Mouse (Mus musculus): Measurements from ENCODE around the gene Mapk14. TPM values are rescaled to one million over a fixed set of nuclear protein-coding genes. Genes with fewer than 3 reads are reported as not detected.
A peak's percentile ranks its signal among the peaks of the same experiment; 100 is the strongest.

Gene Mapk14
- 60.7 and 62.6 TPM in 2 replicates for polyA plus RNA-seq (2014; fragmentation: Nextera tagmentation; extraction: Ambion mirVana)

GRCm38 (mm10) chr17:28690776-28691686, at the start of gene Mapk14:
TSS of gene Mapk14 (plus strand) at chr17:28691329.
- peaks cover 3% of the 10 kb centered on the region; the same call in 1 of the 2 replicates for H3K27me3 ChIP-seq (replicated peaks; ENCODE audit: control insufficient read depth, insufficient read depth, low read length)
- peak within 1 kb of the TSS; percentile 99 for H3K4me3 ChIP-seq (ENCODE audit: low read depth, low read length)
- peak; percentile 92 for ATAC-seq (replicated peaks; ENCODE audit: low FRiP score, low TSS enrichment, low read depth)
- WGBS = under 1% methylated on average over 85 of the region's 86 CpGs
- no peaks in the 10 kb centered on the region for H3K9me3 ChIP-seq (ENCODE audit: control insufficient read depth, low read length)
- peak; percentile 99 for DNase-seq (ENCODE audit: low spot score)
- peak within 1 kb of the TSS; percentile 95 for H3K27ac ChIP-seq (ENCODE audit: low read depth)
- no peaks in the 10 kb centered on the region; the same call in 1 of the 2 replicates for H3K36me3 ChIP-seq (ENCODE audit: control insufficient read depth, insufficient read depth, low read length)
- H3K9ac ChIP-seq (ENCODE audit: low read length) = peak within 1 kb of the TSS; percentile 88
- peak within 1 kb of the TSS; percentile 71 for H3K4me2 ChIP-seq (ENCODE audit: low read length)
- peaks cover 30% of the 10 kb centered on the region for H3K4me1 ChIP-seq (replicated peaks; ENCODE audit: control insufficient read depth, insufficient read depth, low read length)

- Histone ChIP-seq H3K9ac (ENCODE audit: low read length) (no peak overlapping the region), H3K27ac (ENCODE audit: low read depth) (no peak overlapping the region)
- ATAC-seq (replicated peaks; ENCODE audit: low FRiP score, low TSS enrichment, low read depth) = no peak
Observed at GRCm38 (mm10) chr17:28643697-28644096, 47.4 kb upstream of the Mapk14 start.

GRCm38 (mm10) chr17:28644112-28644511, 47.0 kb upstream of the Mapk14 start:
- no peaks in the 10 kb centered on the region for H3K4me1 ChIP-seq (replicated peaks; ENCODE audit: control insufficient read depth, insufficient read depth, low read length)
- no peaks in the 10 kb centered on the region for H3K27me3 ChIP-seq (replicated peaks; ENCODE audit: control insufficient read depth, insufficient read depth, low read length)
- DNase-seq (ENCODE audit: low spot score) (no peak), ATAC-seq (replicated peaks; ENCODE audit: low FRiP score, low TSS enrichment, low read depth) (no peak)
- no peak overlapping the region for H3K4me3 ChIP-seq (ENCODE audit: low read depth, low read length)
- H3K9ac ChIP-seq (ENCODE audit: low read length) = no peak overlapping the region
- 44% methylated on average over 4 of the region's 4 CpGs for WGBS
- no peak overlapping the region for H3K4me2 ChIP-seq (ENCODE audit: low read length)
- H3K9me3 ChIP-seq (ENCODE audit: control insufficient read depth, low read length) = no peaks in the 10 kb centered on the region
- H3K36me3 ChIP-seq (ENCODE audit: control insufficient read depth, insufficient read depth, low read length) = no peaks in the 10 kb centered on the region
- H3K27ac ChIP-seq (ENCODE audit: low read depth) = no peak overlapping the region

More at GRCm38 (mm10) chr17:28643697-28644096, 47.4 kb upstream of the Mapk14 start:
- H3K36me3 ChIP-seq (ENCODE audit: control insufficient read depth, insufficient read depth, low read length) = no peaks in the 10 kb centered on the region
- H3K4me1 ChIP-seq (replicated peaks; ENCODE audit: control insufficient read depth, insufficient read depth, low read length) = no peaks in the 10 kb centered on the region
- no peak overlapping the region for H3K4me2 ChIP-seq (ENCODE audit: low read length)
- no peaks in the 10 kb centered on the region for H3K27me3 ChIP-seq (replicated peaks; ENCODE audit: control insufficient read depth, insufficient read depth, low read length)
- WGBS = 24% methylated on average over 3 of the region's 3 CpGs
- H3K9me3 ChIP-seq (ENCODE audit: control insufficient read depth, low read length) = no peaks in the 10 kb centered on the region
- DNase-seq (ENCODE audit: low spot score) = no peak
- H3K4me3 ChIP-seq (ENCODE audit: low read depth, low read length) = no peak overlapping the region

GRCm38 (mm10) chr17:28646221-28646620, 44.9 kb upstream of the Mapk14 start:
- Histone ChIP-seq H3K9ac (ENCODE audit: low read length) (no peak overlapping the region), H3K4me1 (replicated peaks; ENCODE audit: control insufficient read depth, insufficient read depth, low read length) (no peaks in the 10 kb centered on the region), H3K36me3 (ENCODE audit: control insufficient read depth, insufficient read depth, low read length) (no peaks in the 10 kb centered on the region), H3K27ac (ENCODE audit: low read depth) (no peak overlapping the region), H3K4me2 (ENCODE audit: low read length) (no peak overlapping the region), H3K9me3 (ENCODE audit: control insufficient read depth, low read length) (no peaks in the 10 kb centered on the region), H3K27me3 (replicated peaks; ENCODE audit: control insufficient read depth, insufficient read depth, low read length) (no peaks in the 10 kb centered on the region), H3K4me3 (ENCODE audit: low read depth, low read length) (no peak overlapping the region)
- 64% methylated on average over 3 of the region's 3 CpGs for WGBS
- DNase-seq (ENCODE audit: low spot score) (no peak), ATAC-seq (replicated peaks; ENCODE audit: low FRiP score, low TSS enrichment, low read depth) (no peak)

- no peak for DNase-seq (ENCODE audit: low spot score)
- no peak overlapping the region for H3K9ac ChIP-seq (ENCODE audit: low read length)
- H3K4me1 ChIP-seq (replicated peaks; ENCODE audit: control insufficient read depth, insufficient read depth, low read length) = no peaks in the 10 kb centered on the region
- no peak overlapping the region for H3K4me2 ChIP-seq (ENCODE audit: low read length)
- H3K36me3 ChIP-seq (ENCODE audit: control insufficient read depth, insufficient read depth, low read length) = no peaks in the 10 kb centered on the region
- 45% methylated on average over 6 of the region's 6 CpGs for WGBS
- no peaks in the 10 kb centered on the region for H3K9me3 ChIP-seq (ENCODE audit: control insufficient read depth, low read length)
- no peaks in the 10 kb centered on the region for H3K27me3 ChIP-seq (replicated peaks; ENCODE audit: control insufficient read depth, insufficient read depth, low read length)
- no peak overlapping the region for H3K4me3 ChIP-seq (ENCODE audit: low read depth, low read length)
- ATAC-seq (replicated peaks; ENCODE audit: low FRiP score, low TSS enrichment, low read depth) = no peak
- H3K27ac ChIP-seq (ENCODE audit: low read depth) = no peak overlapping the region
Observed at GRCm38 (mm10) chr17:28648607-28649370, 42.3 kb upstream of the Mapk14 start.

GRCm38 (mm10) chr17:28650268-28650667, 40.9 kb upstream of the Mapk14 start:
- H3K9ac ChIP-seq (ENCODE audit: low read length) = no peak overlapping the region
- no peaks in the 10 kb centered on the region for H3K36me3 ChIP-seq (ENCODE audit: control insufficient read depth, insufficient read depth, low read length)
- H3K4me2 ChIP-seq (ENCODE audit: low read length) = no peak overlapping the region
- H3K4me1 ChIP-seq (replicated peaks; ENCODE audit: control insufficient read depth, insufficient read depth, low read length) = no peaks in the 10 kb centered on the region
- no peaks in the 10 kb centered on the region for H3K27me3 ChIP-seq (replicated peaks; ENCODE audit: control insufficient read depth, insufficient read depth, low read length)
- WGBS = 83% methylated on average over 3 of the region's 3 CpGs
- DNase-seq (ENCODE audit: low spot score) = no peak
- ATAC-seq (replicated peaks; ENCODE audit: low FRiP score, low TSS enrichment, low read depth) = no peak
- H3K27ac ChIP-seq (ENCODE audit: low read depth) = no peak overlapping the region
- H3K9me3 ChIP-seq (ENCODE audit: control insufficient read depth, low read length) = no peaks in the 10 kb centered on the region
- H3K4me3 ChIP-seq (ENCODE audit: low read depth, low read length) = no peak overlapping the region

- no peaks in the 10 kb centered on the region for H3K9me3 ChIP-seq (ENCODE audit: control insufficient read depth, low read length)
- no peak for DNase-seq (ENCODE audit: low spot score)
- H3K4me1 ChIP-seq (replicated peaks; ENCODE audit: control insufficient read depth, insufficient read depth, low read length) = 0 out of 2 replicates have a peak, but pooled peaks cover 3% of the 10 kb centered on the region
- no peak for ATAC-seq (replicated peaks; ENCODE audit: low FRiP score, low TSS enrichment, low read depth)
- whole genome bisulfite sequencing = 47% methylated on average over 4 of the region's 4 CpGs
- H3K27ac ChIP-seq (ENCODE audit: low read depth) = no peak overlapping the region
- H3K36me3 ChIP-seq (ENCODE audit: control insufficient read depth, insufficient read depth, low read length) = no peaks in the 10 kb centered on the region
- H3K4me2 ChIP-seq (ENCODE audit: low read length) = no peak overlapping the region
- no peak overlapping the region for H3K9ac ChIP-seq (ENCODE audit: low read length)
- H3K4me3 ChIP-seq (ENCODE audit: low read depth, low read length) = no peak overlapping the region
- no peaks in the 10 kb centered on the region for H3K27me3 ChIP-seq (replicated peaks; ENCODE audit: control insufficient read depth, insufficient read depth, low read length)
Observed at GRCm38 (mm10) chr17:28657936-28658335, 33.2 kb upstream of the Mapk14 start.

- H3K4me1 ChIP-seq (replicated peaks; ENCODE audit: control insufficient read depth, insufficient read depth, low read length) = 0 out of 2 replicates have a peak, but pooled peaks cover 3% of the 10 kb centered on the region
- 68% methylated on average over 6 of the region's 6 CpGs for WGBS
- H3K27me3 ChIP-seq (replicated peaks; ENCODE audit: control insufficient read depth, insufficient read depth, low read length) = no peaks in the 10 kb centered on the region
- no peak for ATAC-seq (replicated peaks; ENCODE audit: low FRiP score, low TSS enrichment, low read depth)
- no peaks in the 10 kb centered on the region for H3K9me3 ChIP-seq (ENCODE audit: control insufficient read depth, low read length)
- no peak for DNase-seq (ENCODE audit: low spot score)
- no peak overlapping the region for H3K27ac ChIP-seq (ENCODE audit: low read depth)
- H3K9ac ChIP-seq (ENCODE audit: low read length) = no peak overlapping the region
- no peaks in the 10 kb centered on the region for H3K36me3 ChIP-seq (ENCODE audit: control insufficient read depth, insufficient read depth, low read length)
- no peak overlapping the region for H3K4me3 ChIP-seq (ENCODE audit: low read depth, low read length)
- no peak overlapping the region for H3K4me2 ChIP-seq (ENCODE audit: low read length)
Observed at GRCm38 (mm10) chr17:28659564-28659963, 31.6 kb upstream of the Mapk14 start.
